Mouse (Mus musculus) liver (tissue): ENCODE results near the gene Klhdc10.
"Not testable (repeated sequence)": the region's sequence is repeated elsewhere in the genome, so short reads cannot be mapped to it uniquely, and the experiment has no call there.

Experiments
- DNase-seq: peaks from one replicate; pipeline ENCODE4 v3.0.0-alpha.2; 2020; ENCODE audit warnings: mixed read lengths

The Klhdc10 gene

DNA sequence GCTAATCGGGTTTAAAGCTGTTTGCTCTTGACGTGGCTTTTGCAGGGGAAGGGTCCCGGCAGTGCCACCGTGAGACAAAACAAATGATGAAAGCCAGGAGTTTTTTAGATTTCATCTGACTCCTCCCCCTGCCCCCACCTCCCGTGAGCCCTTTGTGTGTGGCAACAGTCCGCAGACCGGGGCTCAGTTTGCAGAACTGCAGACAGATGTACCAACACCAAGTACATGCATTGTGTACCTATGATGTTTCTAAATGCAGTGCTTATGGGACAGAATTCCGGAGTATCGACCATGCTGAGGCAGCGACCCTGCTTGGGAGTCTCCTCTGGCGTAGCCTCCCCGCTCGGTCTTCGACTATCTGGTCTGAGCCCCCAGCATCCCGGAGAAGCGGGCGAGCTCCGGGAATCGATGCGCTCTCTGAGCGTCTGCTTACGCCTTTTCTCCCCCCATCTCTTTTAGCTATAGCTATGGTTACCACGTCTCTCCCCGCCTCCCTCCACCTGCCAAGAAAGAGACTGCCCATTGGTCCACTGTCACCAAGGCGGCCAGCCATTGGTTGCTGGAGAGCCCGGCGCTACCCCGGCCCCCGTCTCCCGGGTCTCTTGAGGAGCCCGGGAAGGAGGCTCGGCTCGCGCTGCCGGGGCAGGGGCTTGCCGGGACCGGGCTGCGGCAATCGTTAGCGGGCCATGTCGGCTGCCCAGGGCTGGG, at the start of gene Klhdc10:
Gene Klhdc10, plus strand, starts transcription at position 561 of the 708 bp plus-strand sequence.
- DNase-seq: peak; percentile 98

DNA sequence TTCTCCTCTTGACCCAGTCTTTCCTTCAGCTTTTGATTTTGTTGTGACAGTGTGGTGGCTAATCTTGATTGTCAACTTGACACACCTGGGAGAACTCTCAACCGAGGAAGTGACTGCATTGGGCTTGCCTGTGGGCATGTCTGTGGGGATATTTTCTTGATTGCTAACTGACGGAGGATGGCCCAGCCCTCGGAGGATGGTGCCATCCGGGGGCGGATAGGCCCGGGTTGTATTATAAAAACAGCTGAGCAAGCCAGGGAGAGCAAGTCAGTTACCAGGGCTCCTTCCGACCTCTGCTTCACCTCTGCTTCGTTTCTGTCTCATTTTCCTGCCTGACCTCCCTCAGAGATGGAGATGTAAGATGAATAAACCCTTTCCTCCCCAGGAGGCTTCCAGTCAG, 48.9 kb upstream of the Klhdc10 start:
- no peak for DNase-seq

DNA sequence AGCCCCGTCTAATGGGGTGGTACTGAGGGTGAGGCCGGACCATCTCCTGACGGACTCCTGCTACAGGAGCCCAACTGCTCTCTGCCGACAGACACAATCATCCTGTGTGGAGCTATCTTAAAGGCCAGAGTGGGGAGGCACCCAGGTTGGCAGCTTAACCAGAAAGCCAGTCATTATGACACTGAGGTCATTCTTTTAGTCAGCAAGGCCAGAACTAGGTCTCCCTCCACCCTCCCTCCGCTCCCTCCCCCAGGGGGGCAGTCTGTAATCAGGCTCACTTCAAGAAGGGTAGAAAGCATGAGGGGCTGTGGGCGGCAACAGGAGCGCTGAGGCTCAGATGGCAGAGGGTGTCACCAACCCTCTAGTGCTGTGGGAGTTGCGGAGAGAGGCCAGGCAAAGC, 48.0 kb upstream of the Klhdc10 start:
- no peak for DNase-seq

DNA sequence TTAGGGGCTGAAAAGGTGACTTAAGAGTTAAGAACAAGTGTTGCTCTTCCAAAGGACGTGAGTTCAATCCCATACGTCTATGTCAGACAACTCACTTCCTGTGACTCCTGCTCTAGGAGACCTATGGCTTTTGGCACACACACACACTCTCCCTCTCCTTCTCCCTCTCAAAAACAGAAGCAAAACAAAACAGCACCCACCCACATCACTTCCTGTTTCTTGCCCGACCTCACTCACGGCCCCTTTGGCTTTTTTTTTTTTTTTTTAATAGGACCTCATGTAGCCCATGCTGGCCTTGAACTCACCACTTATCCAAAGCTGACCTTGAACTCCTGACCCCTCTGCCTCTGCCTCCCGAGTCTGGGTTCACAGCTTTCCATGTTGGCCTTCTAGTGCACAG, 46.9 kb upstream of the Klhdc10 start:
- no peak for DNase-seq

DNA sequence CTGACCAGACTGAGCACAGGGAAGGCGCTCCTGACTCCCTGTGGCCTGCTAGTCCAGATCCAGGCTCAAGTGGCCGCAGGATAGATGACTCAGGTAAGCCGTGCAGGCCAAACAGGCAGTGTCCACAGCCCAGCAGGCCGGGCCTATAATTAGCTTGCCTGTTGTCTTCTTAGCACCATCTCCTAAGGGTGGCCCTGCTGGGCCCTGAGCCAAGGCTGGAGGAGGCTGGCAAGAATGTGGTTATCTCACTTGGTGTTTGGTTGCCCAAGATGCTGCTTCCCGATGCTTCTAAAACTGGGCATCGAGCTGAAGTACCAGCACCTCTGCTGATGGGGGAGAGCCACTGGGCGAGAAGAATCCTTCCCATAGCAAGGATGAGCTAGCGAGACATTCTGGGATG, 46.0 kb upstream of the Klhdc10 start:
- no peak for DNase-seq

DNA sequence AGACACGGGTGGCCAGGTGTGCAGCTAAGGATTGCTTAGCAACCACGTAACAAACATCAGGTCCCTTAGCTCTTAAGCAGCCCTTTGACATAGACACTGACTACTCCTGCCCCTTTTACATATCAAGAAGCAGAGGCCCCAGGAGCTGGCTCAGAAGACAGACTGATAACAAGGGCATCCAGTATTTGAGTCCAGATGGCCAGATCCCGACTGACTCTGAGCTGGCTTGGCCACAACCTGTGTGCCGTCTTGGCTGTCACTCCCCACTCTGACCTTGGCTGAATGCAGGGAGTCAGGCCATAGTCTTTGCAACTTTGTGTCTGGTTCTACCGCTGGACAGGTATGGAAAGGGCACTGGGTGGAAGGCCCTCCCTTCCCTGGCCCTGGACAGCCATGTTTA, 45.5 kb upstream of the Klhdc10 start:
- DNase-seq: no peak

DNA sequence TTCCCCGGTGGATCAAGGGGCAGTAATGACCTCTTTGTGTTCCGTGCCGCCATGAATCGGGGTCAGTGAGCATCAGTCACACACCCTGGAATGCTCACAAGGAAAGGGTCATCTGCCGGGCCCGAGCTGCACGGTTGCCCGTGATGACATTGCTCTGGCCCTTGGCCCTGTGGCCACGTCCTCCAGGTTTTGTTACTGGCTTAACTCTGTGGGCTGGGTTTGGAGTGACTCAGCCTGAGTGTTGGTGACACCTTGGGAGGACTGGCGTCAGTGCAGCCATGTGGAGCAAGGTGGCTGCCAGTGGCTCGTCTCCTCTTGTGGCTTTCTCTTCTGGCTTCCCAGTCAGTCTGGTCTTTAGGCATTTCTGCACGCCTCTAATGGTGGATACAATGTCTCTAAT, 45.0 kb upstream of the Klhdc10 start:
- DNase-seq: no peak

DNA sequence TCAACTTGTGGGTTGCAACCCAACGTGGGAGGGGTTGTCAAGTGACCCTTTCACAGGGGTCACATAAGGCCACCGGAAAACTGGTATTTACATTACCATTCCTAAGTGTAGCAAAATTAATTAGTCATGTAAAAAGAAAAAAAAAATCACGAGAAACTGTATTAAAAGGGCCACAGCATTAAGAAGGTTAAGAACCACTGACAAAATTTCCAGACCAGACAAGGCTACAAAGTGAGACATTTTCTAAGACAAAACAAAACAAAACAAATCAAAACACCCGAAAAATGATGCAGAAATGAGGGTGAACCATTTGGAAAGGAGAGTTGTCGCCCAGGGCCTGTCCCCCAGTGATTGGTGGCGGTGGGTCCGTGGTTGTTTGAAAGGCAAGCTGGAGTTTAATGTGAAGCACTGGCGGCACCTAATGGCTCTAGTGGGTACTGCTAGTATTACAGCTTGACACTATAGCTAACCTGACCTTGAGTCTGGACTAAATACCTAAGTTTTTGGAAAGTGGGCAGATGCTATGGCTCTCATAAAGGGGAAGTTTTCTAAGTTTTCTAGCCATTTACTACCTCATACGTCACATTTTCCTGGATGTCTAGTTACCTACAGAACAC, 44.0 kb upstream of the Klhdc10 start:
- DNase-seq: peak; percentile 78

DNA sequence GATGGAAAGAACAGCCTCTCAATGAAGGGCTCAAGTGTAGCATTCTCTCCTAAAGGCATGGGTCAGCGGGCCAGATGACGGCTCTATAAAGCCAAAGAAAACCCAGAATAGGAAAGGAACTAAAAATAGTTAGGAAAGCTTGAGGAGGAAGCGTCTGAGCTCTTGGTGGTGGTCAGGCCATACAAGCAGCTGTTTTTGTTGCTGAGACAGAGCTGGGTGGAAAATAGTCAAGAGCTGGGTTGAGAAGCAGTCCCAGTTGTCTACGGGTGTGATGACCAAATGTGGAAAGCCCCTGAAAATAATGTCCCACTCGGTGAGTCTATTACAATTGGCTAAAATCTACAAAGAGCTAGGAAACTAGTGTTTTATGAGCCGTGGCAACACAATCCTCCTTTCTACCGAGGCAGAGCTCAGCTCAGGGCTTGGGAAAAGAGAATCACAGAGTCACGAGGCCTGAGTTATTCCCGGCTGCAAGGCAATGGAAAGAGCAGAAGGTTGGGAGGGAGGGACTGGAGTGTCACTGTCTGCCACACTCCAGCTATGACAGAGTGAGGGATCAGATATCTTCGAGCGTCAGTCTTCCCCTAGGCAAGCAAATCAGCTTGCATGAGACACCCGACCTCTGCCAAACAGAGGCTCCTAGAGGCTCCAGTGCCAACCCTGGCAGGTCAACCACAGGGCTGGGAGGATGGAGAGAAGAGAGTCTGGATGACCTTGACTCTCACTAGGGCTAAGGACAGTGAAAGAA, 41.7 kb upstream of the Klhdc10 start:
- DNase-seq: no peak

DNA sequence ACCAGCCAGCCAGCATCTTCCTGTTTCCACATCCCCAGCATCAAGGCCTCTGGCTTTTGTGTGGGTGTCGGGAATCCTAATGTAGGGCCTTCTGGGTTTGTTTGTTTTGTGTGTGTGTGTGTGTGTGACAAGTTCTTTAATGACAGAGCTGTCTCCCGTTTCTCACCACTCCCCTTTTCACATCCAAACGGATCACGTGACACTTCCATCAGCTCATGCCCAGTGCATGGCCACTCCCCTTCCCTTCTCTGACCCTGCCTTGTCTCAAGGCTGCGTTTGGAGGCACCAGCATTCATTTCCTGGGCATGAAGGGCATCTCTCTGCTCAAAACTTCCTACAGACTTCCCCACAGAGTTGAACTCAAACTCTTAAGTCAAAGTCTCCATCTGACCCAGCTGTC, 37.9 kb upstream of the Klhdc10 start:
- DNase-seq: no peak

DNA sequence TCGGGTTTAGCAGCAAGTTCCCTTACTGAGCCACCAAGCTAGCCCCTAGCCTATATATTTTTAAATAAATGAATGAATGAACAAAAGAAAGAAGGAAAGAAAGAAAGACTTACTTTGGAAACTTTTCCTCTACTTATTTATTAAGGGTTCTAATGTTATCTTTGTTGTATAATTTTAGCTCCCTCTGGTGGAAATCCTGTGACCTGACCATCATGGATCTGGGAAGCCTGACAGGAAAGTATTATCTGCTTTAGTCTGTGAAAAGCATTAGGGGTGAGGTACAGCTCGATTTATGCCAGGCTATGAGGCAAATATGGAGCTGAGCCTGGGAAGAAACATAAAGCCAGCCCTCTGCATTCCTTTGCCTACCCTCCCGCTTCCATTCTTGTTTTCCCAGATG, 32.4 kb upstream of the Klhdc10 start:
- no peak for DNase-seq

DNA sequence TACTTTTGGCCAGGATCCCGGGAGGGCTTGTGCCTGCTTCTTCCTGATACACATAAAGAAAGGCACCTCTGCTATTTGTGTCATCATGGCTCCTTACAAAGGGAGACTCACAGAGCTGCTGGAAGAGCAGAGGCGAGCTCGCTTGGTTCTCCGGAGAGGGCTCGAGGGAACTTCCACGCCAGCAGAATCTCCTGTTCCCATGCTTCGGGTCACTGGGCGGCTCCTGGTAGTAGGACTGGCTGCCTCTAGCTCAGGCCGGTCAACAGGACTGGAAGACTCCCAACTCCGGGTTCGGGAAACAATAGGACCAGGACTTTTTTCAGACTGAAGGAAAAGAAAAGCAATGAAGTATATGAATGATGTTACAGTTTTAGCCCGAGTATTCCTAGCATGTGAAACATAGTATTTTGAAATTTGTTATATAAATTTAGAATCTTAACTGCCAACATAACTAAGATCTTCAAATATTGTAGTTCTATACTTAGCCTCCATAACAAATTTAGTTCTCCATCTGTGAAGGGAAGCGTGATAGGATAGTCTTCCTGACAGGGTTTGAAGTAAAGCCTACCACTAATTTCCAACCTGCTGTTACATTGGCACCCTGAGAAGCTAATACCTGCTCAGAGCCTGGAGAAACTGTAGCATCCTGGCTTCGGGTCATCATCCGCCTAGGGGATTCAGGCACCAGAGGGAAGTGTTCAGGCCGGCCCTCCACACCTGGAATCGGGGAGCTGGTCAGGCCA, 28.9 kb upstream of the Klhdc10 start:
- DNase-seq: no peak

DNA sequence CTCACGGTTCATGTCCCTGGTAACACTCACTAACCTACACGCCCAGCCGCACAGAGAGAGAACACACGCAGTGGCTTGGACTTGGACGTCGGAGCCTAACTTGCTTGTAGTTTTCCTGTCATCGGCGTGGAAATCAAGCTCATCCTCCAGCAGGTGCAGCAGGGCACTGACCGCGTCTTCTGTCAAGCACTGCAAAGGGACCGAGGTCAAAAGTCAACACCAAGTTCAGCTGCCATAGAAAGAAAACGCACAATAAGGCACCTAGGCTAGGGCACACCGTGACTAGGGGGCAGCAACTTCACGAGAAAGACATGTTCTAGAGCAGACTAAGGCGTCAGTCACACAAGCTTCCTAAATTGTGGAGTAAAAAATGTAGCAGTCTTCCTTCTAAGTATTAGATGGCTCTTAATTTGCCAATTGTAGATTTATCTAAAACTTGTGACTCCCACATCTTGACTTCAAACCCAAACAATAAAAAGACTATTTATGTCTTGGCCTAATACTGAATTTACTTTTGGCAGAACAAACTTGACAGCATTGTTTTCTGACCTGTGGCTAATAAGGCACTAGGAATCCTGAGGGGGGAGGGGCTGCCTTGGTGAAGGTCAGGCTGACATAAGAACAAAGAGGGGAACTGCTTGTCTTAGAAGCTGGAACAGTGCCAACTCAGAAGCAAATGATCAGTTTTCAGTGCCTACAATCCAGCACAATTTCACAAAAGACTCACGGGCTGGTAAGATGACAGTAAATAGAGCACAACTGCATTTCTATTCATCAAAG, 26.7 kb upstream of the Klhdc10 start:
- DNase-seq: peak; percentile 24

DNA sequence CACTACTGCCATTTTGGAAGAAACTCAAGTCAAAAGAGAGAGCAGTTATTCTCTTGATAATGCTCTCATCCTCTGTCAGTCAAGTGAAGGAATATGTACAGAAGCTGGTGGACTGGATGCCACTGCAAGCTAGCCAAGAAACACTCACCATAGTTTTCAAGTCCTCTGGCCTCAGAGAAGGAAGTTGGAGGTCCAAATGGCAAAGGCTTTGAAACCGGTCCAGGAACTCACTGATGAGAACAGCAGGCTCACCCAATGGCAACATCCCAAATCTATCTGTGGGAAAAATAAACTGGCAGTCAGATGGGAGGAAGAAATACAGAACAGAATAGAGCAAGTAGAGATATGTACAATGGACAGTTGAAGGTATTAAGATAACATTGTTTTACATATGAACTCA, 25.9 kb upstream of the Klhdc10 start:
- DNase-seq: no peak

DNA sequence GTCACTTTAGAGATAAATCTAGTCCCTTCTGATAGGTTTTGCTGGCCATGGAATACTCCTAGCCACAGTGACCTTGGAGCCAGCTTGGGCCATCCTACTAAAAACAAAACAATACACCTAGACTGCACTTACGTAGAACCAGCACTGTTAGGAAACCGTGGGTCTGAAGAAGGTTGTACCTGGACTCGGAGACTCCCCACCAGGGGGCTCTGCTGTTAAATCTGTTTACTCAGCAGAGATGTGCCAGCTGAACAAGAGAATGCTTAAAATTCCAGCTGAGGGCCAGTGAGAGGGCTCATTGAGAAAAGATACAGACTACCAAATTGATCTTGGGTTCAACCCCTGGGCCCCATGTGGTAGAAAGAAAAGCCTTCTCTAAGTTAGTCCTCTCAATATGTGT, 20.6 kb upstream of the Klhdc10 start:
- DNase-seq: peak; percentile 24

DNA sequence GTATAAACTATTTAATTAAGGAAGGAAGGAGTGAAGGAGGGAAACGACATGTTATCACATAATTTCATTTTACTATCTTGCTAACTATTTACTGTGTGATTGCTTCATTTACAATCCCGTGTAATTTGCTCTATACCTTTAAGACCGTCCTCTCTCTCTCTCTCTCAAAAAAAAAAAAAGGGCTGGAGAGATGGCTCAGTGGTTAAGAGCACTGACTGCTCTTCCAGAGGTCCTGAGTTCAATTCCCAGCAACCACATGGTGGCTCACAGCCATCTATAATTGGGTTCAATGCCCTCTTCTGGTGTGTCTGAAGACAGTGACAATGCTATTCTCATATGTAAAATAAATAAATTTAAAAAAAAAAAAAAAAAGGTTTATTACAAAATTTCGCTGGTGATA, 11.4 kb upstream of the Klhdc10 start:
- not testable (repeated sequence) for DNase-seq

DNA sequence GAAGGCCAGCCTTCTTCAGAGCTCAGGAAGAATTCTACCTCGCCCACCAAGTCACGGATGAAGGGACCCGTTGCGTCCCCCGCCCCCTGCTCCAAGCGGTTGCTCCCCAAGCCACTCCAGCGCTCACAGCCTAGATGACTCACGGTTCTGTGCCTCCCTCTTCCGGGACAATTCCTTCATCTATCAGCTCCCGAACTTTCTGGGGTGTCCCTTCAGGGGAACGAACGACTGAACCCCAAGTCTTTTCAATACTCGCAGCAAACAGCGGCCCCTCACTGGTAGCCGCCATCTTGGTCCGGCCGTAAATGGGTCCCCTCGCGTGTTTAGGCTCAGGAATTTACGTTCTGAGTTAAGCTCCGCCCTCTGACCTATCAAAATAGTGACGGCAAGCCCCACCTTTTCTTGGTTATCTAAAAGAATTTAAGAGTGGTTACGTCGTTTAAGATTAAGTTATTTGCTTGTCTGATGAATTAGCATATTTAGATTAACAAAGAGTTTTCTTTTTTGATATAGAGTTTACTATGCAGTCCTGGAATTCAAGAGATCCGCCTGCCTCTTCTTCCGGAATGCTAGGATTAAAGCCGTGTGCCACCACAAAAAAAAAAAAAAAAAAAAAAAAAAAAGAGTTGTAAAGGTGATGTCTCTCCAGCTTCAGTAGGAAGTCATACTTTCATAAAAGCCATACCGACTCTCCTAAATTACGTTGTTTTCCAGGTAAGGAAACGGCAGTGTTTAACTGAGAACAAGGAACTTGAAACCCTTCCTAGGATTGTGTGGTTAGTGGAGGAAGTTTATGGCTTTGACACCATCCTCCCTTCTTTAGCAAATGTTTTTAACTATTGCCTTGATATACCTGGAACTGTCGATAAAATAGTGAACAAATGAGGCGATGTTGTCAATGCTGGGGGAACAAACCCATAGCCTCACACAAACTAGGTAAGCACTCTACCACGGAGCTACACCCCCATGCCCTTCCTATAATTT, 10.7 kb upstream of the Klhdc10 start, which contains the start of gene Zc3hc1:
Gene Zc3hc1, minus strand, starts transcription at position 315 of the 984 bp plus-strand sequence.
- peak; percentile 84 for DNase-seq

DNA sequence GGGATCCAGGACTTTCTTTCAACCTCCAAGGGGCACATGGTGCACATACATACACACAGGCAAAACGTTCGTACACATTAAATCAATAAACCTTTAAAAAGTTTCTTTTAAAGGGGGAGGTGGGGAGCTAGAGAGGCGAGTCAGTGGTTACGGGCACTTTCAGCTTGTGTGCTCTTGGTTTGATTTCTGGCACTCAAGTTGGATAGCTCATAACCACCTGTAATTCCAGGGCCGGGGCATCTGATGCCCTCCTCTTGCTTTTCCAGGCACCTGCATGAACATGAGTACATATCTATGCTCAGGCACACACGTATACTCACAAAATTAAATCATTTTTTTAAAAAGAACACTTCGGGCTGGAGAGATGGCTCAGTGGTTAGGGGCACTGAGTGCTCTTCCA, 9.7 kb upstream of the Klhdc10 start:
- DNase-seq: no peak

DNA sequence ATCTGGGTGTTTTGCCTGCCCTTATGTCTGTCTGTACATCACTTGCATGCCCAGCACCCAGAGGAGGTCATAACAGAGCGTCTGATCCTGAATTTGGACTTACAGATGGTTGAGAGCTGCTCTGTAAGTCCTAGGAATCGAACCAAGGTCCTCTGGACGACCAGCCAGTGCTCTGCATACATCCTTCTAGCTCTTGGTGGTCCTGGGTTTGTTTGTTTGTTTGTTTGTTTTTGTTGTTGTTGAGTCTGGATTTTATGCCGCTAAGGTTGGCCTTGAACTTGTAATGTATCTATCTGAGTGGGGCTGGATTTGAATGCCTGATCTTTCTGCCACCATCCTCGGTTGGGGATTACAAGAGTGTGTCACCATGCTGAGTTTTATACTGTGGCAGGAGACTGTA, 1.5 kb upstream of the Klhdc10 start:
- DNase-seq: no peak

DNA sequence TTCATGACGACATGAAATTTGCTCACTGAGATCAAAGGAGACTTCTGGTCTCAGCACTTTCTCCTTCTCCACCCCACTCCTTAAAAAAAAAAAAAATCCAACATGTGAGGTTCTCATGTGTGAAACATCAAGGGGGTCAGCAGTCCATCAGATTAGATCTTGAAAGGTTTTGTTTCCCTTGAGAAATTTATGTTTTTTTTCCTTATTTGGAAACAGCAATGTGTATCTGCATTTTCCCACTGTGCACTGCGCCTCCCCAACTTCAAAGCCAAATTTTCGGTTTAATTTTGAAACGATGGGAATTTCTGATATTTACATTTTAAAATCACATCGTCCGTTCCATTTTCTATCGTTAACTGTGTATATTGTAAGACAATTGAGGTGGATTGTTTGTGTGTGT, 952 bp upstream of the Klhdc10 start:
- DNase-seq: no peak

DNA sequence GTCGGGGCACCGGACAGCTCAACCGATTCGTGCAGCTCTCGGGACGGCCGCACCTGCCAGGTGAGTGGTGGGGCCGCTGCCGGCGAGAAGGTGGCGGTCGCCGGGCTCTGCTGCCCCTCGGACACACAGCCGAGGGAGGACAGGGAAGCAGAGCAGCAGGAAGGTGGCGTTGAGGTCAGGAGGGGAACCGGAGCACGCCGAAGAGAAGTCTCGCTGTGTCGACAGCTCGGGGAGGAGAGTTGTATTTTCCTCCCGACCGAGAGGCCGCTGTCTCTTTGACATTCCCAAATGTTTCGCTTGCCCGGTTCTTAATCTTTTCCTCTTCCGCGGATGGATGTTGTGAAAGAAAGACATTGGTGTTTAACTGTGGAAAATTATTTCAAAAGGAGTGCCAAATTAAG, 423 bp downstream of the Klhdc10 start:
- peak; percentile 63 for DNase-seq
